9 mouse cellular contexts compared by ENCODE assay signal in genomic region chr3:83416536-83416935, GRCm38 (mm10).
A peak's percentile ranks its signal among the peaks of the same experiment; 100 is the strongest.
DNase-seq lines count a peak whose midpoint lies in the region; ATAC-seq and TF ChIP-seq lines count a peak whose summit lies in the region.
"Had no signal": no experiment of that assay in that cellular context is flagged by ENCODE, and none has a peak within 500 bp of the region (broad histone marks: within the 10 kb centered on the region; RNA-seq: fewer than 3 reads in every experiment).

No protein-coding gene starts in this region.

- peak; percentile 17 for TF ChIP-seq RAD21 in CH12.LX (IDR thresholded peaks at IDR 0.05; ENCODE audit: low read depth, low read length)

- dilution Hi-C loops in CH12.LX (cut with MboI; ENCODE audit: extremely low pct_ligation_motif_present, extremely low pct_unique_long_range_greater_than_20kb, low sequenced_read_pairs), result no loop called here

- no peaks in the 10 kb centered on the region for H3K4me1 ChIP-seq in kidney, adult 2 months (ENCODE audit: control insufficient read depth, insufficient read depth, low read length)
- no peaks in the 10 kb centered on the region for H3K4me1 ChIP-seq in kidney, embryonic 15.5 days
- no peaks in the 10 kb centered on the region for H3K4me1 ChIP-seq in CH12.LX (ENCODE audit: control insufficient read depth in 1 of 2, insufficient read depth in 2 of 2)
- H3K4me1 ChIP-seq: heart, embryonic 13.5 days; limb, embryonic 15.5 days had no signal

- TF ChIP-seq EP300 in CH12.LX (IDR thresholded peaks at IDR 0.05; ENCODE audit: low read length), result no peak

- H3K36me3 ChIP-seq in kidney, adult 2 months (ENCODE audit: control insufficient read depth, insufficient read depth, low read length), result no peaks in the 10 kb centered on the region
- H3K36me3 ChIP-seq in kidney, embryonic 15.5 days, result no peaks in the 10 kb centered on the region
- H3K36me3 ChIP-seq in CH12.LX (replicated peaks in 1 of 2; ENCODE audit: control insufficient read depth in 1 of 2, insufficient read depth in 1 of 2, low read length in 1 of 2), result no peaks in the 10 kb centered on the region
- H3K36me3 ChIP-seq: heart, embryonic 13.5 days; limb, embryonic 15.5 days had no signal

- DNase-seq in kidney, adult 2 months, result peak; percentile 18
- DNase-seq in CH12.LX (ENCODE audit: extremely low read depth) (peak; percentile 2), R1 (ENCODE audit: low read depth, low spot score) (peak; percentile 16)
- peak; percentile 60 for DNase-seq in heart, postnatal 4 days
- no peak for DNase-seq in thymus, postnatal 14 days

- H3K4me3 ChIP-seq in kidney, adult 2 months (ENCODE audit: insufficient read depth, low read depth, low read length), result no peak overlapping the region
- H3K4me3 ChIP-seq in kidney, embryonic 15.5 days (replicated peaks), result no peak overlapping the region
- H3K4me3 ChIP-seq in CH12.LX (replicated peaks in 1 of 3; ENCODE audit: low read depth in 2 of 3, low read length in 2 of 3, poor library complexity in 1 of 3), result no peak overlapping the region
- H3K4me3 ChIP-seq: heart, embryonic 13.5 days; limb, embryonic 15.5 days had no signal

- H3K79me2 ChIP-seq in CH12.LX (replicated peaks; ENCODE audit: control insufficient read depth, extremely low read depth, insufficient read depth, poor library complexity, severe bottlenecking), result no peaks in the 10 kb centered on the region

- H3K9me3 ChIP-seq in kidney, embryonic 15.5 days (replicated peaks), result no peaks in the 10 kb centered on the region
- H3K9me3 ChIP-seq in CH12.LX (replicated peaks; ENCODE audit: low read length), result no peaks in the 10 kb centered on the region
- H3K9me3 ChIP-seq: heart, embryonic 13.5 days; limb, embryonic 15.5 days had no signal

- peak; percentile 49; the same call in 1 of the 2 replicates for TF ChIP-seq CTCF in kidney, adult 2 months (conservative IDR thresholded peaks at IDR 0.05; ENCODE audit: insufficient read depth, insufficient read length, low read depth, low read length)
- TF ChIP-seq CTCF in CH12.LX (conservative IDR thresholded peaks at IDR 0.05 in 1 of 2, IDR thresholded peaks at IDR 0.05 in 1 of 2; ENCODE audit: low read depth in 2 of 2, low read length in 2 of 2), result peak; percentile 28 to 49; a peak in 3 of 4 replicates

- no peak for TF ChIP-seq POLR2A in kidney, adult 2 months (IDR thresholded peaks at IDR 0.05; ENCODE audit: low read depth, low read length)
- TF ChIP-seq POLR2A in CH12.LX (IDR thresholded peaks at IDR 0.05; ENCODE audit: low read depth, low read length), result no peak

- no peak overlapping the region for H3K27ac ChIP-seq in kidney, adult 2 months (ENCODE audit: insufficient read depth, low read depth, low read length)
- H3K27ac ChIP-seq in kidney, embryonic 15.5 days, result no peak overlapping the region
- H3K27ac ChIP-seq in CH12.LX (ENCODE audit: insufficient read depth, low read depth), result no peak overlapping the region
- H3K27ac ChIP-seq: heart, embryonic 13.5 days; limb, embryonic 15.5 days had no signal

- H3K27me3 ChIP-seq in kidney, adult 2 months (replicated peaks; ENCODE audit: control insufficient read depth, insufficient read depth, low read length), result no peaks in the 10 kb centered on the region
- no peaks in the 10 kb centered on the region for H3K27me3 ChIP-seq in kidney, embryonic 15.5 days
- H3K27me3 ChIP-seq in CH12.LX (replicated peaks), result no peaks in the 10 kb centered on the region
- H3K27me3 ChIP-seq: heart, embryonic 13.5 days; limb, embryonic 15.5 days had no signal

- no peak overlapping the region for H3K9ac ChIP-seq in kidney, embryonic 15.5 days
- no peak overlapping the region for H3K9ac ChIP-seq in CH12.LX (ENCODE audit: insufficient read depth, low read depth)
- H3K9ac ChIP-seq: heart, embryonic 13.5 days; limb, embryonic 15.5 days had no signal

- in situ Hi-C loops in CH12.LX (cut with MboI; ENCODE audit: low pct_ligation_motif_present, low pct_unique_long_range_greater_than_20kb, low sequenced_read_pairs), result no loop called here

- ATAC-seq in kidney, embryonic 15.5 days (replicated peaks; ENCODE audit: low FRiP score), result no peak
- ATAC-seq in erythroid progenitor cell, adult 5-6 weeks (replicated peaks; ENCODE audit: low FRiP score, poor library complexity, severe bottlenecking), result no peak

- no peak overlapping the region for H3K4me2 ChIP-seq in kidney, embryonic 15.5 days
- no peak overlapping the region for H3K4me2 ChIP-seq in CH12.LX (ENCODE audit: insufficient read depth, low read depth, poor library complexity, severe bottlenecking)
- H3K4me2 ChIP-seq: heart, embryonic 13.5 days; limb, embryonic 15.5 days had no signal

TF ChIP-seq in CH12.LX, 34 proteins besides CTCF, POLR2A, EP300 and RAD21:
- no peak for TF ChIP-seq ZKSCAN1 (IDR thresholded peaks at IDR 0.05; ENCODE audit: borderline replicate concordance, low read depth, low read length)
- no peak for TF ChIP-seq SIN3A (IDR thresholded peaks at IDR 0.05; ENCODE audit: low read length)
- peak; percentile 32 for TF ChIP-seq SMC3 (IDR thresholded peaks at IDR 0.05; ENCODE audit: low read depth, low read length)
TF ChIP-seq in CH12.LX: peak in this region for 1.
